Mouse (Mus musculus): ENCODE data around the gene Higd1b. TPM values are rescaled to one million over a fixed set of nuclear protein-coding genes. Genes with fewer than 3 reads are reported as not detected.

Gene Higd1b
- total RNA-seq, 1 experiment from 2014 or later, result 0.76 TPM

DNA sequence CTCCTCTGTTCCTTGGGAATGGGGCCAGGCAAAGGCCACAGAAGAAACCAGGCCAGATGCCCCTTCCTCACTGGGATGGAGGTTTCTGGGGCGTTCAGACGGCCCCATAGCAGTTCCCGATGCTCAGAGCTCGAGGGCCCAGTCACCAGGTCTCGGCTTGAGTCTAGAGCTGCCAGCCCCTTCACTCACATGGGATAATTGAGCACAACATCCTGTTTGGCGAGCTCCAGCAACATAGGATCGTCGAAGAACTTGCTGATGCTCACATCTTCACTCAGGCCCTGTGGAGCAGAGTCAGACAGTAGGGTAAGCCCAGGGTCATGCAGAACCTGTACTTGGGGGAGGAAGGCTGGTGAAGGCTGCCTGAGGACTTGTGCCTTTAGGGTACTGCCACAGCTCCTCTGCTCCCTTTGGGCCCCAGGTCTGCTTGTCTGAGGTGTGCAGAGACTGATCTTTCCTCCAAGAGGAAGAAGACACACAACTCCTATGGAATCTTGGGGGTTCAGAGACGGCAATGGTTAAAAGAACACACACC is 3.0 kb downstream of the Higd1b start:
- DNase-seq, result no peak

DNA sequence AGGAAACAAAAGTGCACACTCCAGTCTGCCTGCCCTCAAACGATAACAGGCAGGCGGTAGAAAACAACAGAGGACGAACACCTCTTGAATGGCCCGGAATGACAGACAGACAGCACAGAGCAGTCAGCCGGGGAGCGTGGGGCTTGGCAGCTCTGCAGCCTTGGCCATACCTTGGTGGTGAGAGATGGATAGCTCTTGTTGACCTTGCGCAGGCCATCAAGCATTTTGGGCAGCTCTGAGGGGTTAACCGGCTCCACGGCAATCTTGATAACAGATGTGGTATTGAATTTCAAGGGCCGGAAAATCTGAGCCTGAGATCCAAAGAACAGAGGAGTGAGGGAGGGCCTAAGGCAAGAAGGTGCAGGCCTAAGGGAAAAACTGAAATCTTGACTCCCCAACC is 10.3 kb downstream of the Higd1b start:
- DNase-seq, result peak; percentile 29

DNA sequence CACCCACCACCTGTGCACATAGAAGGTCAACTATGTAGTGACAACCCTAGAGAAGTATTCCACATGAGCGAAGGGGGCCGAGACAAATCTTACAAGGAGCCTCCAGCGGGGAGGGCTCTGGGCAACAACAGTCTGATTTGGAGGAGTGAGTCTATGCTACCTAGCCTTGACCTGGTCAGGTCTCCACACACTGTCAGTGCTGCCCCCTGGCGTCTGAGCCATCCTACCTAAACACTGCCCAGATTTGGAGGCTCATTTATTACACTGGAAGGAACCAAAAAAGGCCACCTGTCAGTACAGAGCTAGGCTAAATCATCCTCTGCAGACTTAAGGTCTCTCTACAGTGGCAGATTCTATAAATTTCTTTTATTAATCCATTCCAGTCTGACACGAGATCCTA is 16.2 kb downstream of the Higd1b start:
- peak; percentile 86 for DNase-seq

DNA sequence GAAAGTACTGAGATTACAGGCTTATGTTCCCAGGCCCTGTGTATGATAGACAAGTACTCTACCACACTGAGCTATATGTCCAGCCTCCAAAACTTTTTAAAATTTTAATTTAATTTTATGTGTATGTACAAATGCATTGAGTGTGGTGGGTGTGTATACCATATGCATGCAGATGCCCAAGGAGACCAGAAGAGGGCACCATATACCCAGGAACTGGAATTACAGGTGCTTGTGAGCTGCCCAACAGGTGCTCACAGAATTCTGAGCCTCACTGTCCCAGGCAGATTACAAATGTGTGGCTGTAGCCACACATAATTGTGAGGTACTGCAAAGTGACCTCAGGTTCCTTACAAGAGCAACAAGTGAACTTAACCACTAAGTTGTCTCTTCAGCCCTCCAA is 18.1 kb downstream of the Higd1b start:
- DNase-seq, result no peak

DNA sequence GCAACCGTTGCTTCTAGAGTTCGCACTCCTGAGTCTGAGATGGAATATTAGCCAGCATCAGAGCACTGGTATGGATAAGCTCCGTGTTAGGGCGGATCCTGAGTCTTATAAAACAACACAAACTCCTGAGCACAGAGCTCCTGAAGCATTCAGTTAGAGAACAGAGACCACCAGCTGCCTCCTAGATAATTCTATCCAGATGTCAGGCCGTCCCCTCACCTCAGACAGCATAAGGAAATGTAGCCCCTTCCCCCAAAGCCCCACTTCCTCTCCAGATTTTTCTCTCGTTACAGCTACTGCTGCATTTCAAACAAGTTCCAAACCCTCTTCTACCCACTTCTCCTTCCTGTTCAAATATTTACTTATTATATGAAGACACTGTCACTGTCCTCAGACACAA is 20.3 kb downstream of the Higd1b start:
- no peak for DNase-seq

DNA sequence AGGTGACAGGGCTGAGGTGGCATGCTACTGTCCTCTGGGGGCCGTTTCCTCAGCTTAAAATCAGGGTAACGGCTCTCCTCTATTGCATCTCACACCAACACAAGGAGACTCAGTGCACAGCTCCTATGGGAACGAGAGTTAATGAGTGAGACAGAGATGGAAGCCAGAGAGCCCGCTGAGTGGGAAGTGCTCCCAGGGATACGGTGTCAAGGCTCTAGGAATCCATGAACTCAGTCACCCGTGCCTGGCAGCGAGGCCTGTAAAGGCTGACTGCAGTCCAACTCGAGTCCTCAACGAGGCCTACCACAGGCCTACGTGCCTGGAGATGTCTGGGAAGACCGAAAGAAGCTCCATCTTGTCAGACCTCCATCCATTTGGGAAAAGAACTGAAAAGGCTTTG is 23.3 kb downstream of the Higd1b start:
- no peak for DNase-seq

DNA sequence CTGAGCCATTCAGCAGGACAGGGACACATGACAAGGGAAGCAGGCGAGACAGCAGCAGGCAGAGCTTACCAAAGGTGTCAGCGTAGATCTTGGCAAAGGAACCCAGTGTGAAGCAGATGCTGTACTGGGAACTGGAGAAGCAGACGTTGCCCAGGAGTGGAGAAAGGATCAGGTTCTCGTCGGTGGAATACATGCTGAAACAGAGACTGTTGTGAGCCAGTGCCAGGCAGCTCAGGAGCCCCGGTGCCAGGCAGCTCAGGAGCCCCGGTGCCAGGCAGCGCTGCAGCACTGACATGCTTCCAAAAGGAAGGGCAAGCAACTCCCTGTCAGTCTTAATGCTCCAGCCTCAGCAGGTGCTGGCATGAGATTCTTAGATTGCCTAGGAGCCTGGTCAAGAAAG is 24.3 kb downstream of the Higd1b start:
- no peak for DNase-seq

DNA sequence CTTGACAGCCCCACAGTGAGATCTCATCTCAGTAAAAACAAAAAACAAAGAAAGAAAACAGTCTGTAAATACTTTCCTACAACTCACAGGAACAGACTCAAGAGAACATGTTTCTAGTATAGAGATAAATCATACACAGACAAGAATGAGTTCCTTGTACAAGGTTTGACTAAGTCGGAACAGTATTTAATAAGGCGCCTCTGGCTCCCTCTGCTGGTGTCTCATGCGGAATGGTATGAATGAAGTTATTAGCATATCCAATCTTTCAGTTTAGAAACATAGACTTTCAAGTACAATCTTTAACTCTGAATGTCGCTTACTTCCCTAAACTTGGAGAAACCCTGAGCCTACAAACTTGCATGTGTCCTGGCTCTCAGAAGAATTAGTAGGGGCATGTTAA is 28.6 kb downstream of the Higd1b start:
- DNase-seq, result peak; percentile 68

DNA sequence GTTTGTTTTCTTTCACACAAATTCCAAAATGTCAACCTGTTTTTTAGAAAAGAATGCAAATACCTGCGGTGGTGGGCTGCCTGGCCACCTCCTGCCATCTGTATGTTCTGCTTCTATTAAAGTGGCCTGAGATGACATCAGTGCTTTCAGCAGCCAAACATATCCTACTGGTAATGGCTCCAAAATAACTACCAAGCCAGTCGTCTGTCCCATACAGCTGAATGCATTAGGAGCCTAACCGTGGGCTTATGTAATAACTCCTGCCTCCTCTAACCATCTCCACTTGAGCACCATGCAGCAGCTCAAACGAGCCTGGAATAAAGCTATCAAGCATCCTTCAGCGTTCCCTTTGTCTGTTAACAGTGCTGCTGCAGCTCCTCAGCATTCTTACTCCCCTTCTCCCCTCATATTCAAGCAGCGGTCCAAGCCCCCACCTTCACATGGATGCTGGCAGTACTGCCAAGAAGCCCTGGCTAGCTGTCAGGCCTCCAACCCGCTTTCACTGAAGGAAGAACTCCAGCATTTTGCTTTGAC is 39.2 kb downstream of the Higd1b start:
- DNase-seq, result no peak

DNA sequence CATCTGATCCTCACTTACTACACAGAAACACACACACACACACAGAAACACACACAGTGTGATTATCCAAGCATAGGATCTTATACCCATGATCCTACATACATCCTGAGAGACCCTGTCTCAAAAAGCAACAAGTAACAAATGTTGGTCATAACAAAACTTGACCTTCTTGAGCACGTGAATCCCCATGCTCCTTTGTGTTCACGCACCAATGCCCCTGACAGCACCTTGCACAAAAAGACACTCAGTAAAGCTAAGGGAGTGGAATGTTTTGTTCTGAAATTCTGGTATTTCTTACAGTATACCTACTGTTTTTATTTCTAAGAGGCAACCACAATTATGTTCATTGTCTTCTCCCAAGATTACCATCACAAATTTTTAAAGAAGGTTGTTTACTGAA is 43.9 kb downstream of the Higd1b start:
- DNase-seq, result no peak

DNA sequence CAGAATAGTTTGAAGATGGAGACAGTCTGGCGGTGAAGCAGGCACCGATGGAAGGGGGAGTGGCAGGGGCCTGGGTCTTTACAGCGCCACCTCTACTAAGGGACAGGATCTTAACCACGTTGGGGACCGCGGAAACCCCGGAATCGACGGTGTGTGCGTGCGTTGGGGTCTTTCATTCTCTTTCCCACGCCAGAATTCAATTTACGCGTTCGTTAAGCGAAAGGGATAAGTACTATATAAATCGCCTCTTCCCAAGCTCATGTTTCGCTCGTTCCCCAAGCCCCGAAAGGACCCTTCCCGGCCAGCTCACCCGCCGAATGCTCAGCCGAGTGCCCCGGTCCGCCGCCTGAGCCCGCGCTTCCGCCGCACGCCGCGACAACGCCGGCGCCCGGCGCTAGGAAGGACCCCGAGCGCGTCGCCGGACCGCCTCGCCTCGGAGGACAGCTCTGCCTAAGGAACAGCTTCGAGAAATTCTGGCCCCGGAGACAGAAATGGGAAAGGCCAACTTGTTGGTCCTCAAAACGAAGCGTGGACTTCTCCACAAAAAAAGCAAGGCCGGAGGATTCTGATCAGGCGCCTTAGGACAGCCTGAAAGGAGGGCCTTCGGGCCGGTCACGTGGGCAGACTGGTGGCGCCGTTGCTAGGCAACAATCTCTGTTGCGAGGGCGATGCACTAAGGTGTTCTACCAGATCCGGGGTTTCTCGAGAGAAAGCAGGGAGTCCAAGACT is 45.1 kb downstream of the Higd1b start, which contains the start of the genes Eftud2 and Ccdc103:
Gene Eftud2, minus strand, starts transcription at position 401 of the 729 bp plus-strand sequence.
Gene Ccdc103, plus strand, starts transcription at position 620 of the 729 bp plus-strand sequence.
- DNase-seq, result peak; percentile 90

DNA sequence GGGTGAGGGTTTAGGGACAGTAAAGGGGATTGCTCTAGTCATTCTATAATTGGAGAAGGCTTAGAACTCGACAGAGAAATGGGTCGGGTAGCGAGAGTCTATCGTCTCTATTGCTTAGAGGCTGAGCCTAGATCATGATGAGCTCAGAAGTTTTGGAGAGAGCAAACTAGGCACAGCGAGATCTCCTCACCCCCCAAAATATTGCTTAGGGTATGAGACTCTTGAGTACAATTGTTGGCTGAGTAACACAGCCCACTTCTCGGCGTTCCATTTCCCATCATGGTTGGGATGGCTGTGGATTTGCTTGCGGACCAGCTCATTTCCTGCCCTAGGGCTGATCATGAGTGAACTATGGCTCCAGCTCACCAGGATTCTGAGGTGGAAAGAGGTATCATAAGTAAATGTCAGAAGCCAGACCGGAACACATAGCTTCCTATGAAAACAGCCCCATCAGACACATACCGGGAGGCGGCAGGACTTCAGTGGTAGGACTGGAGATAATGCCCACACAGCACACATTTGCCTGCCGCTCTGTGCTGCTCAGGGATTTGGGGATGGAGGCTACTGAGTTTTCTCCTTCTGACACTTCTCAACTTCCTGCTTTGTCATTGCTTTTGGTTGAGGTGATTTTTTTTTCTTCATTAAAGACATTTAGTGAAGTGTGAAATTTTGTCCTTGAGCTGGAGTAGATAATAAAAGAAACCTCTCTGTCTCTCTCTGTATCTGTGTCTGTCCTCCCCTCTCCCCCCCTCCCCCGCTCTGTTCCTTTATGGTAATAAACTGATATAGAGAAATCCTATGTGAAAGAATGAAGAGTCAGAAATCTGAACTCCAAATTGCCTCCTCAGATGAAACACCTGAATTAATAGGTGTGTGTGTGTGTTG is 45.9 kb downstream of the Higd1b start:
- DNase-seq, result no peak

DNA sequence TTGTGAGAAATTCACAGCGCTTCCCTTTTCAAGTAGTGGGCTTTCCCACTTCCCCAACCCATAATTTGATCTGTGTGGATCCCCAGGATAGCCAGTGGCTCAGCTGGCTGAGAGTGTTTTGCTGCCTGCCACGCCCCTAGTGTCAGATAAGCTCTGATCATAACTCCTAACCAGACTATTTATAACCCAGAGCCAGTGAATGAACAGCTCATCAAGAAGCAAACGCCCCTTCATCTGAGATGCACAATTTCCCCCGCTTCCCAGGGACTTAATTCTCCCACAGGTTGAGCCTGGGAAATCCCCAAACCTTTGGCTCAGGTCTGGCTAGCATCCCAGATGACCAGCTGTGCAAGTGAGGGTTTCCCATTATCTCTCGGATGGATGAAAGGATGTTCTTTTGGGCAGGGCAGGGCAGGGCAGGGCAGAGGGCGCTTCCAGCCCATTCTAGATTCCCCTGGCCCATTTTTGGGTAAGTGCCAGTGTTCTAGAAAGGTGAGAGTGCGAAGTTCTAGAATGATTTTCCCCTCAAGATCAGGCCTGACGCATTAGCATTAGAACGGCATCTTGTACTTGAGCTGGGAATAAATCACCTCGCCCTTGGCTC is 49.1 kb downstream of the Higd1b start, which contains the start of gene Fam187a:
Gene Fam187a, plus strand, starts transcription at position 554 of the 604 bp plus-strand sequence.
- DNase-seq, result no peak

DNA sequence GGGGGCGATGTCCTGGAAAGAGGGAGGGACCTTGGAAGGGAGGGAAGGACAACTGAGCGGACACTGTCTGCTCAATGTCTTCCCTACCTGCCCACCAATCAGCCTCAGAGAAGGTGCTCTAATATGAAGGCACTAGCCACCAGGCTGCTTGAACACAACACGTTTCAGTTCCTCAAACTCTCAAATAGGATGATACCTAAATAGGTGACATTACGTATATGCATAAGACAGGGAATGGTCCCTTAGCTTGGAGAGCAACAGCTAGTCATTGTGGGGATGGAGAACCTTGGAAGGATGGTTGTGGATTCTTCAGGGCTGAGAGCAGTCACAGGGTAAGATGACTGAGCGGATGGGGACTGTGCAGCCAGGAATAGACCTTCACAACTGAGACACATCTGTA is 51.8 kb downstream of the Higd1b start:
- no peak for DNase-seq

Other genes starting within 250 kb of the Higd1b start
- 3.8 and 4.9 TPM in 2 replicates for gene Fzd2, start 231.5 kb upstream of the Higd1b start, total RNA-seq (2021)
- 0.06 TPM in 1 of 2 replicates, not detected in the other for gene Meioc, start 172.1 kb upstream of the Higd1b start, total RNA-seq (2021)
- gene Ccdc43, start 138.1 kb upstream of the Higd1b start, total RNA-seq (2021), result 23.3 and 29.1 TPM in 2 replicates
- 2.9 and 4.7 TPM in 2 replicates for gene Adam11, start 74.4 kb upstream of the Higd1b start, total RNA-seq (2021)
- gene Gjc1, start 16.1 kb upstream of the Higd1b start, total RNA-seq (2021), result 20.0 and 22.7 TPM in 2 replicates
- gene Eftud2, start 45.1 kb downstream of the Higd1b start, total RNA-seq (2021), result 77.2 and 81.2 TPM in 2 replicates
- gene Ccdc103, start 45.4 kb downstream of the Higd1b start, total RNA-seq (2021), result 1.0 TPM in 1 of 2 replicates, not detected in the other
- not detected in 2 replicates for gene Fam187a, start 49.3 kb downstream of the Higd1b start, total RNA-seq (2021)
- 0.36 and 0.48 TPM in 2 replicates for gene Gfap, start 65.1 kb downstream of the Higd1b start, total RNA-seq (2021)
- 4.1 and 5.3 TPM in 2 replicates for gene Kif18b, start 89.3 kb downstream of the Higd1b start, total RNA-seq (2021)
- 34.9 and 49.7 TPM in 2 replicates for gene C1ql1, start 110.8 kb downstream of the Higd1b start, total RNA-seq (2021)
- 103 and 104 TPM in 2 replicates for gene Nmt1, start 192.3 kb downstream of the Higd1b start, total RNA-seq (2021)
- gene Dcakd, start 192.5 kb downstream of the Higd1b start, total RNA-seq (2021), result 73.0 and 82.7 TPM in 2 replicates